Mouse (Mus musculus): ENCODE results near the gene Jrkl.

Gene Jrkl

DNA sequence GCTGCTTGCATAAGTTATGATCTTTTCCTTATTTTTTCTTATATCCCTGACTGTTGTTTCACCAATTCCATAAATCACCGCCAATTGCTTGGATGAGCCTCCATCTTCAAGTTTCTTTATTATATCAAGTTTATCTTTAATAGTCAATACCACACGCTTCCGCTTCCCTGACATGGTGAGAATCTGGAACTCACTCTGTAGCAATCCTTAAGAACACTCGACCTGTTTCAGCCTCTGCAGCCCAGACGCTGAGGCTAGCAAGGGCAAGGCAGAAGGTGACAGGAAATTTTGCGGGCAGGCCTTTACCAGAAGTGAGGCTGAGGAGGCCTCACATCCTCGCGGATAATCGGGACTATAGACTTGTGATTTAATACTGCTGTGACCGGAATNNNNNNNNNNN is at the start of gene Jrkl:
Gene Jrkl (minus strand): TSS at position 349 of the 400 bp plus-strand sequence.
- peak; percentile 28 for DNase-seq (ENCODE audit: low spot score)

- no peak for DNase-seq (ENCODE audit: low spot score)
Observed at GRCm38 (mm10) chr9:13287482-13287881, 41.9 kb upstream of the Jrkl start.

DNA sequence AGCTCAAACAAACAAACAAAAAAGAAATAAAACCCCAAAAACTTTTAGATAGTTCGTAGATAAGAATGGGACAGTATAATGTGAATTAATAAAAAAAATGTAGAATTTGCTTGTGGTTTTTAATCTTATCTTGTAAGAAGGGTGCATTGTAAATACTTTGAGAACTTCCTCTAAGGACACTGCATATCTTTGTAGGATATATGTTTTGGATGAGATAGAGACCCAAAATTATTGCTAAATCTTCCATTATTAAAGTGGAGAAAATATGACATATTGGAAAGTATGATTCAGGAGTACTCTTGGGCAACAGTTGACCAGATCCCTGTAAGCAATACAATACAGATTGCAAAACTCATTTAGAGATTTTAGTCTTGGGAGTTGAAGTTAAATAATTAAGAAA is 27.6 kb upstream of the Jrkl start:
- DNase-seq (ENCODE audit: low spot score) = no peak

GRCm38 (mm10) chr9:13260980-13261379 is 15.4 kb upstream of the Jrkl start:
- no peak for DNase-seq (ENCODE audit: low spot score)

GRCm38 (mm10) chr9:13258173-13258572 is 12.5 kb upstream of the Jrkl start:
- no peak for DNase-seq (ENCODE audit: low spot score)

- no peak for DNase-seq (ENCODE audit: low spot score)
Observed at GRCm38 (mm10) chr9:13256726-13257125, 11.1 kb upstream of the Jrkl start.

GRCm38 (mm10) chr9:13251251-13251650 is 5.6 kb upstream of the Jrkl start:
- no peak for DNase-seq (ENCODE audit: low spot score)

GRCm38 (mm10) chr9:13248104-13248503 is 2.5 kb upstream of the Jrkl start:
- DNase-seq (ENCODE audit: low spot score) = no peak

DNA sequence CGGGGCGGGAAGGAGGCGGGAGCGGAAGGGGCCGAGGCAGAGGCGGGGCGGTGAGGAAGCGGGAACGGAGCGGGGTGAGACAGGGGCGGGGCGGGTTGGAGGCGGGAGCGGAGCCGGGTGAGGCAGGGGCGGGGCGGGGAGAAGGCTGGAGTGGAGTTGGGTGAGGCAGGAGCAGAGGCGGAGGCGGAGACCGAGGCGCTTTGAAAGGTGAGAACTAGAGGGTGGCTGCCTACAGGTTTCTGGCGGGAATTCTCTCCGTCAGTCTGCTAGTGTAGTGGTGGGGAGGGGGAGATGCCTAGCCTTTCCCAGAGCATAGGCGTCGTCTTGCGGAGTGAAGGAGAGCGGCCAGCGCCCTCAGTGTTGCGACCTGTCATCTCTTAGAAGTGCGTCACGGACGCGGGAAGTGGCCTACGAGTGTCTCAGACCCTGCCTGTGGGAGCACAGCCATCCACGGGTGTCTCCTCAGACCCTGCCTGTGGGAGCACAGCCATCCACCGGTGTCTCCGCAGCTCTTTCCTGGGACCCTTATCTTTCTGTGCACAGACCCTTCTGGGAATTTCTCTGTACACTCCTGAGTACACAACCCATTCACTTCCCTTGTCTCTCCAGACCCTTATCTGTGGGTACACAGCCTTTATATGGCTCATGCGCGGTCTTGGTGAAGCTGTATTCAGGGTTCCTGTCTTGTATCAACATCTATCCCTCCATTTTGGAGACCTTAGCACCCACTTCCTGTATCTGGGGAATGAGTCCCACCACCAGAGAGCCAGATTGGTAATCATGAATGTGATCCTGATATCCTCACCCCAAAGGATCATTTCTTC is 1.4 kb upstream of the Jrkl start, which contains the start of gene Ccdc82:
Gene Ccdc82 (plus strand): TSS at position 141 of the 824 bp plus-strand sequence.
- DNase-seq (ENCODE audit: low spot score) = peak; percentile 81

DNA sequence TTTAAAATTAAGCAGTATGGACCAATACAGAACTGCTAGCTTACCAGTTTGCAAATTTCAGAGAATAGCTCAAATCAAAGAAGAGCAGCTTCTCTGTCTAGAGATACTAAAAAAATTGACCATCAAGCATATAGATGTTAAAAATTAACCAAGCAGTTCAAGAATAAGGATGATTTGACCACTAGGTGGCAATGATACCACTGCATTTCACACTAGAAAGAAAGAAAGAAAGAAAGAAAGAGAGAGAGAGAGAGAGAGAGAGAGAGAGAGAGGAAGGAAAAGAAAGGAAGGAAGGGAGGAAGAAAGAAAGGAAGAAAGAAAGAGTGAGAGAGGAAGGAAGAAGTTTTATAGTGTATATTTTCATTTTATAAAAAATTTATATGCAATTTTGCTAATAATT is 3.3 kb downstream of the Jrkl start:
- DNase-seq (ENCODE audit: low spot score) = no peak

DNA sequence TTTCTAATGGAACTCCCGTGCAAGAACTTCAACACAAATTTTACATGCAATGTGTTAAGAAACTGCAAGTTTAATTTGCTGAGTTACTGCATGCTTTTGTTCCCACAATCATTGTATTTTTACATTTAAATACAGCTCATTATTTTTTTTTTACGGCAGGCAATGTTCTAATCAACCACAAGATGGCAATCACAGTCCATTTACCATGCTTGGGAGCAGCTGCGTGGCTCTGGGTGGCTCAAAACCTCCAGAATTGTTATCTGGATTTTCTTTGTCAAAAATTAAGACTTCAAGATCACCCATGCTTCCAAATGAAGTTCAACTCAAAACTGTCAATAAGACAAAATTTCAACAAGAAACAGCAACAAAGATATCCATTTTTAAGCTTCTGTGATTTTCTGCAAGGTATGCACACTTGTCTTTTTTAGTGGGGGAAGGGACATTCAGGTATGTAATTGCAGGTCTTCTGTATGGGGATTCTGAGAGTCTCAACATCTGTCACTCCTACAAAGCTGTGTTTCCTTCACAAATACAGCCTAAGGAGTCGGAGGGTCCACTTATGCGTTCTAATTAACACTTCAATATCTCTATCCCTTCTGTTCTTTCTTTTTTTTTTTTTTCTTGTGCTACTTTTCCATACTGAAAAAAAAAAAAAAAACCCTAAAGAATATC is 13.9 kb downstream of the Jrkl start:
- DNase-seq (ENCODE audit: low spot score) = peak; percentile 23

DNA sequence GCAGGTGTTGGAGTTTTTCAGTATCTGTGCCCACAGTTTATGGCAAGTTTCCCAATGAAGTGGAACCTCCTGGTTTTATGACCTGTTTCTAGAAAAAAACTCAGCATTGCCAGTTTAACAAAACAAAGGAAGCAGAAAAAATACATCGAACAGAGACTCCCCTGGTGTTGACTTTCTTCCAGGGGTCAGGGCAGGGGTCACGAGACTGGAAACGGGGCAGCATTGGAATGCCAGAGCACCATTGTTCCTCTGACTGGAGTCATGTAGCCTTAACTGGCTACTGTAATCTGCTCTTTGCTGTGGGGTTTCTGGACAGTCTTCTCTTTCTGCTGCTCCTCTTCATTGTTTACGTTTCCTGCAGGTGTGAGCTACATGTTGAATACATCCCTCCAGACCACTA is 15.1 kb downstream of the Jrkl start:
- DNase-seq (ENCODE audit: low spot score) = no peak

DNA sequence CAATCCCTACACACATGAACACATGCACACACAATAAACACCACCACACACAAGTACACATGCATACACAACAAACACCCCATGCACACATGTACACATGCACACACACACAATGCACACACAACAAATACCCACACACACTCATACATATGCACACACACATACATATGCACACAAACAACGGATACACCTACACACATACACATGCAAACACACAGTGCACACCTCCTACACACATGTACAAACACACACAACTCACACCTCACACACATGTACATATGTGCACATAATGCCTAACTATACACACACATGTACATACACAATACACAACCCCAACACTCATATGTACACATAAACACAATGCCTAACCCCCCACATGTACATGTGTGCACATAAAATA is 19.8 kb downstream of the Jrkl start:
- no peak for DNase-seq (ENCODE audit: low spot score)

- DNase-seq (ENCODE audit: low spot score) = no peak
Observed at GRCm38 (mm10) chr9:13206369-13206768, 39.3 kb downstream of the Jrkl start.

DNA sequence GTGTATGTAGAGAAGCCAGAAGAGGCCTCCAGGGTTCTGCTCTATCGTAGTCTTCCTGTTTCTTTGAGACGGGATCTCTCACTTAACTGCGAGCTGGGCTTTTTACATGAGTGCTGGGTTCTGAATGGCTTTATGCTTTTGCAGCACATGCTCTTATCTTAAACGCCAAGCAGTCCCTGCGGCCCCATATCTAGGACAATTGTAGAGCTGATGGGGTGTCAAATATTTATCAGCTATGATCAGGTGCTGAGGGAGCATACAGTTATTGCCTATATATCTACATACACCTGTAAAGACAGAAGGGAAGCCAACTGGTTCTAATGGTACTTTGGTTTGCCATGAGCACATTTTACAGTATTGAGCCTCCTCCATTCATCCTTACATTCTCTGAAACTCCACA is 41.9 kb downstream of the Jrkl start:
- DNase-seq (ENCODE audit: low spot score) = no peak

- no peak for DNase-seq (ENCODE audit: low spot score)
Observed at GRCm38 (mm10) chr9:13203109-13203508, 42.5 kb downstream of the Jrkl start.

DNA sequence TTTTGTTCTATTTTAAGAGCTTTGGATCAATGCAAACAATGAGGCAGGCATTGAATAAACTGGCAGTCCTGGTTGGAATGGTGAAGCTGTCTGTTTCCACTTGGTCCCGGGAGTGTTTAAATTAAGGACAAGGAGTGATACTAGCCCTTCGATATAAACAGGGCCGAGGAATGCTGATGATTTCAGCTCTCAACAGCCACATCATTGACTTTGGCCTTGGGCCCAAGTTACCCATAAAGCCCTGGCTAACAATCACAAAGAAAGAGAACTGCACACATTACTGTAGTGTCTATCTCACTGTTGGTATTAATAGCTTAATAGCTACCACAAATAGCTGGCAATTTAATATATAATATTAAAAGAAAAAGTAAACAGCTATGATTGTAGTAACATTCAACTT is 45.5 kb downstream of the Jrkl start:
- no peak for DNase-seq (ENCODE audit: low spot score)

DNA sequence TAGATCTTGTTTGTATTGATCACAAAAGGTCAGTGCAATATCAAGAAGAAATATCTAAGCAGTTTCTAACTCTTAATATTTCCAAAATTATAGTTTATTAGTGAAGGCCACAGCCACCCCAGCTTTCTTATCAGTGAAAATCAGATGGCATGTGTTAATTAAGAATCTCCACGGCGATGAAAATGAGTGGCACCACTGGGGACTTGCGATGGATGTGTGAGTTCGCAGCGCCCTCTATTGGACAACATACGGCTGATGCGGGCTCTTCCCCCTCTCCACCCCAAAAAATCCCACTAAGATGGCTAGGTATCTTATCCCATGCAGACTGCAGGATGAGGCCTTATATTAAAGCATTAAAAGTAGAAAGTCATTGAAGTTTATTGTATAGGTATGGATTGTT is 49.9 kb downstream of the Jrkl start:
- DNase-seq (ENCODE audit: low spot score) = peak; percentile 53

DNA sequence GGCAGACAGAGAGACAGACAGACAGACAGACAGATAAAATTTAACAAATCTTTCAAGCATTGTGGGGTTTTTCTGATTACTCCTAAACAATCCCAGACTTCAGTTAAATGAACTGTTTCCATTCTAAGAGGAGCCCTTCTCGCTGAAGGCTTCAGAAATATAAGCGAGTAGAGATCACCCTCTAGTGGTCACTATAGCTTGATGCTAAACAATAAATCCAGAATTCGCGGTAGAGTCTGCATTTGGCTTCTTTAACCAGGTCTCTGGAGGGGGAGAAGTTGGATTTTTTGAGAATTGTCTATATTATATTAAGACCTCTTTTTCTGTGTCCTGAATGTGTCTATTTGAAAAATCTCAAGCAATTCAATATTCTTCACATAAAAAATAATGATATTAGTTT is 50.4 kb downstream of the Jrkl start:
- DNase-seq (ENCODE audit: low spot score) = peak; percentile 27

GRCm38 (mm10) chr9:13194619-13195018 is 51.0 kb downstream of the Jrkl start:
- no peak for DNase-seq (ENCODE audit: low spot score)

Measured in layer of hippocampus, adult 11-12 months (tissue).